Mouse (Mus musculus): ENCODE data around the gene Sbk2. TPM values are rescaled to one million over a fixed set of nuclear protein-coding genes. Genes with fewer than 3 reads are reported as not detected.

Gene Sbk2
- total and polyA plus RNA-seq, 2 experiments from 2014 or later, result 0.31 TPM; not detected in 1

DNA sequence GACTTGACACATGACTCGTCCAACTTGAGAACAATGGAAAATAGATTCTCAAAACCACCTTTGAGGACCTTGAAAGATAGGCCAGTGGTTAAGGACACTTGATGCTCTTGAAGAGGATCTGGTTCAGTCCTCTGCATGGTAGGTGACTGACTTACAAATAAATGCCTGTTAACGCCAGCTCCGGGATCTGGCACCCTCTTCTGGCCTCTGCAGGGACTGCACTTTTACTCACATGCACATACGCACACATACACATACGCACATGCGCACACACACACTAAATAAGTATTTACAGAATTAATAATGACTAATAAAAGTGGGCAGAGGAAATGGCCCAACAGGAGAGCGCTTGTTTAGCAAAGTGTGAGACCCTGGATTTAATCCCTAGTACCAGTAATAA, 12.6 kb upstream of the Sbk2 start:
- H3K4me3 ChIP-seq (ENCODE audit: low read length), result no peak overlapping the region
- no peak overlapping the region for H3K27ac ChIP-seq
- no peak overlapping the region for H3K4me2 ChIP-seq (ENCODE audit: low read depth, low read length)
- no peaks in the 10 kb centered on the region for H3K36me3 ChIP-seq (ENCODE audit: insufficient read depth, low read length)
- no peak for ATAC-seq
- TF ChIP-seq CTCF (IDR thresholded peaks at IDR 0.05; ENCODE audit: low read depth), result peak; percentile 14; the same call in 1 of the 2 replicates
- H3K9ac ChIP-seq (replicated peaks; ENCODE audit: low read length), result no peak overlapping the region
- no peaks in the 10 kb centered on the region for H3K27me3 ChIP-seq (ENCODE audit: insufficient read depth, low read length)
- no peak for DNase-seq (ENCODE audit: low spot score)
- H3K9me3 ChIP-seq (ENCODE audit: low read length), result no peaks in the 10 kb centered on the region
- WGBS, result 94% methylated on average over 7 of the region's 7 CpGs
- H3K4me1 ChIP-seq (ENCODE audit: insufficient read depth, low read length), result no peaks in the 10 kb centered on the region

DNA sequence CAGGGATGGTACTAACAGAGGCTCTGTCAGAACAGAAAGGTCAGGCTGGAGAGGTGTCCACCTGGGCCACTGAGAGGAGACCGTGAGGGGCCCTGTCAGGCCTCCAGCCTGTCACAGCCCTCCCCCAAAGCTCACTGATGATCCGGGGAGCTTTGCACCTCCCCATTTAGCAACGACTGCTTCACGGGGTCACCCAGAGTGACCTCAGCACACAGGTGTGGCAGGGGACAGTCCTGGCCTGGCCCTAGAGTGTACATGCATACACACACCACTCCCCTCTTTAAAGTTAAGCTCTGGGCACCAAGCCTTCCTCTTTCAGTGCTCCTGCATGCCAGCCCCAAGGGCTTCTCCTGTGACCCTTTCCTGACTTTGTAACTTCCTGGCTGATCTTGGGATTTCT, 11.2 kb upstream of the Sbk2 start:
- no peak overlapping the region for H3K9ac ChIP-seq (replicated peaks; ENCODE audit: low read length)
- DNase-seq (ENCODE audit: low spot score) (no peak), ATAC-seq (no peak)
- TF ChIP-seq CTCF (IDR thresholded peaks at IDR 0.05; ENCODE audit: low read depth), result no peak
- no peaks in the 10 kb centered on the region for H3K36me3 ChIP-seq (ENCODE audit: insufficient read depth, low read length)
- H3K4me1 ChIP-seq (ENCODE audit: insufficient read depth, low read length), result no peaks in the 10 kb centered on the region
- no peak overlapping the region for H3K4me2 ChIP-seq (ENCODE audit: low read depth, low read length)
- no peaks in the 10 kb centered on the region for H3K9me3 ChIP-seq (ENCODE audit: low read length)
- H3K27me3 ChIP-seq (ENCODE audit: insufficient read depth, low read length), result no peaks in the 10 kb centered on the region
- 67% methylated on average over 4 of the region's 4 CpGs for WGBS
- H3K4me3 ChIP-seq (ENCODE audit: low read length), result no peak overlapping the region
- H3K27ac ChIP-seq, result no peak overlapping the region

DNA sequence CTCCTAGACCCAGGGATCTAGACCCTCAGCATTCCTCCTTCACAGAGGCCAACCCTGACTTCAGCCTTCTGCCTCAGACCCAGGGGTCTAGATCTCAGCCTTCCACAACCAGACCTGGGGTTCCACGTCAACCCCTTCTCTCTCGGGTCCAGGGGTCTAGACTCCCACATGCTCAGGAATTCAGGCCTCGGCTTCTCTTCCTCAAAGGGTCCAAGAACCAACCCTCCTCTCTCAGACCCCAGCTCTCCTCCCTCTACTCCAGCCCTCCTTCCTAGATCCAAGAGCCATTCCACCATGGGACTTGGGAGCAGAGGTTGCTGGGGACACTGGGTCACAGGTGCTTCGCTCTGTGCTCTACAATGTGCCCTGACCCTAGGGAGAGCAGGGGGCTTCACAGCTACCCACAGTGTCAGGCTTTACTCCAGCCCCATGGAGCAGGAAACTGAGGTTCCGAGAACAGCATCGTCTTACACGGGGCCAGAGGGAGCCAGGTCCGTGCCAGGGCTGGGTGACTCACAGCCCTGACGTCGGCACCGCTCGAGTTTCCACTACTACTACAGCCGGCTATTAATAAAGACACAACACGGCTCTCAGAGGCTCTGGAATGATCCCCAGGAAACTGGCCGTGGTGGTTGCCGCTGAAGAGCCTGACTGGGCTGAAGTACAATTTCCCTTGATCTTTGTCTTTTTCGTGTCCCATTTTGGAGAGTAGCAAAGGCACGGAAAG, 8.3 kb upstream of the Sbk2 start:
- H3K4me3 ChIP-seq (ENCODE audit: low read length), result no peak overlapping the region
- no peak overlapping the region for H3K27ac ChIP-seq
- no peak for DNase-seq (ENCODE audit: low spot score)
- H3K4me1 ChIP-seq (ENCODE audit: insufficient read depth, low read length), result no peaks in the 10 kb centered on the region
- TF ChIP-seq CTCF (IDR thresholded peaks at IDR 0.05; ENCODE audit: low read depth), result no peak
- ATAC-seq, result no peak
- WGBS, result 75% methylated on average over 18 of the region's 18 CpGs
- H3K27me3 ChIP-seq (ENCODE audit: insufficient read depth, low read length), result no peaks in the 10 kb centered on the region
- no peaks in the 10 kb centered on the region for H3K36me3 ChIP-seq (ENCODE audit: insufficient read depth, low read length)
- H3K9me3 ChIP-seq (ENCODE audit: low read length), result no peaks in the 10 kb centered on the region
- no peak overlapping the region for H3K9ac ChIP-seq (replicated peaks; ENCODE audit: low read length)
- H3K4me2 ChIP-seq (ENCODE audit: low read depth, low read length), result no peak overlapping the region

DNA sequence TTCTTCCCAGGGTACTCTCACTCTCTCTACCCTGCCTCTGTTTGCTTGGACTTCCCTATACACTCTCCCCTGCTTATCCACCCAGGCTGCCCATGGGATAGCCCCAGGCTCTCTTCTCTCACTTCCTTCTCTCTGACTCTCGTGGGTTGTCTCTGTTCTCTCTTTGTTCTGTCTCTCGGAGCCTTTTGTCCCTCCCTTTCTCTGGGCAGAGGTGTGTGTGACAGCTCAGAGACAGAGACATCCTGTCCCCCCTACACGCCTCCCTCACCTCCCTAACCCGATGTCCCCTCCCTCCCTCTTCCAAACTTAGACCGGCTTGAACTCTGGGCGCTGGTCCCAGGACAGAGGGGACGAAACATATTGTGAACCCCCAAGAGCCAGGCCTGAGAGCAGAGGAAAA, 7.5 kb upstream of the Sbk2 start:
- no peak overlapping the region for H3K27ac ChIP-seq
- H3K4me1 ChIP-seq (ENCODE audit: insufficient read depth, low read length), result no peaks in the 10 kb centered on the region
- H3K9ac ChIP-seq (replicated peaks; ENCODE audit: low read length), result no peak overlapping the region
- ATAC-seq (no peak), DNase-seq (ENCODE audit: low spot score) (no peak)
- no peaks in the 10 kb centered on the region for H3K9me3 ChIP-seq (ENCODE audit: low read length)
- H3K36me3 ChIP-seq (ENCODE audit: insufficient read depth, low read length), result no peaks in the 10 kb centered on the region
- H3K4me2 ChIP-seq (ENCODE audit: low read depth, low read length), result no peak overlapping the region
- no peaks in the 10 kb centered on the region for H3K27me3 ChIP-seq (ENCODE audit: insufficient read depth, low read length)
- no peak overlapping the region for H3K4me3 ChIP-seq (ENCODE audit: low read length)
- 23% methylated on average over 7 of the region's 7 CpGs for WGBS
- TF ChIP-seq CTCF (IDR thresholded peaks at IDR 0.05; ENCODE audit: low read depth), result no peak

DNA sequence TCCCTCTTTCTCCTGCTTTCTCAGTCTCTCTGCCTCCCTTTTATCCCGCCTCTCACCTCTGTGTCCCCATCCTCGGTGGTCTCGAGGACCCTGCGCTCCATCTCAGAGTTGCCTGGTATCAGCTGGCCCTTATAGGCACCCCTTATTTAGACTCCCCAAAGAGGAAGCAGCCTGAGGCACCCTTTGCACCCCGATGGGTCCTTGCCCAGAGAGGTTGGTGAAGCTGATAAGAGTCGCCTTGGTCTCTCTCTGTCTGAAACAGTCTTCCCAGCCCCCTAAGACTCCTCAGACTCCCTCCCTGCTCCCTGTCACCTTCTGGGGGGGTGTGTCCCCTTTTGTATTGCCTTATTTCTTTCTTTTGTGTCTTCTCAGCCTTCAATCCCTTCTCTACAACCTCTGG, 6.9 kb upstream of the Sbk2 start, which contains the start of gene Sbk3:
TSS of gene Sbk3 (minus strand) at position 101 of the 400 bp plus-strand sequence.
- H3K4me2 ChIP-seq (ENCODE audit: low read depth, low read length), result no peak within 1 kb of the TSS
- no peak within 1 kb of the TSS for H3K4me3 ChIP-seq (ENCODE audit: low read length)
- TF ChIP-seq CTCF (IDR thresholded peaks at IDR 0.05; ENCODE audit: low read depth), result no peak
- 45% methylated on average over 6 of the region's 6 CpGs for WGBS
- H3K9ac ChIP-seq (replicated peaks; ENCODE audit: low read length), result no peak within 1 kb of the TSS
- H3K9me3 ChIP-seq (ENCODE audit: low read length), result no peaks in the 10 kb centered on the region
- H3K4me1 ChIP-seq (ENCODE audit: insufficient read depth, low read length), result no peaks in the 10 kb centered on the region
- H3K27me3 ChIP-seq (ENCODE audit: insufficient read depth, low read length), result no peaks in the 10 kb centered on the region
- H3K36me3 ChIP-seq (ENCODE audit: insufficient read depth, low read length), result no peaks in the 10 kb centered on the region
- H3K27ac ChIP-seq, result no peak within 1 kb of the TSS
- no peak for ATAC-seq
- no peak for DNase-seq (ENCODE audit: low spot score)

DNA sequence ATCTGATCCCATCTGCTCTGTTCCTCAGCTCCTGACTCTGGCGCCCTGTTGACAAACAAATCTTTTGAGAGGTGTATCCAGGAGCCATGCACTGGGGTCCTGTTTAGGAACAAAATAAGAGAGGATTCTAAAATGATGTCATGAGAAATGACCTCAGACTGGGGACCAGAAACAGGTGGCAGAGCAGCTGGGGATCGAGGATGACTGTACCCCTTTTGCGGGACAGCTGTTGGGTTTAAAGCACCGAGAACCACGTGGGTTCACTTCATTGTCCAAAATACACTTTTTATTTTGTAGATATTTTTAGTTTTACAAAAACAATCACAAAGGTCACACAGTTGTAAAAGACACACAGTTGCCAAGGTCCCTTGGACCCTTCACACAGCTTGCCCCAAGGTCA, 782 bp upstream of the Sbk2 start:
- H3K27ac ChIP-seq, result no peak overlapping the region
- ATAC-seq (no peak), DNase-seq (ENCODE audit: low spot score) (no peak)
- no peaks in the 10 kb centered on the region for H3K27me3 ChIP-seq (ENCODE audit: insufficient read depth, low read length)
- WGBS, result 87% methylated on average over 5 of the region's 5 CpGs
- H3K4me3 ChIP-seq (ENCODE audit: low read length), result no peak overlapping the region
- no peaks in the 10 kb centered on the region for H3K4me1 ChIP-seq (ENCODE audit: insufficient read depth, low read length)
- no peak overlapping the region for H3K9ac ChIP-seq (replicated peaks; ENCODE audit: low read length)
- no peaks in the 10 kb centered on the region for H3K36me3 ChIP-seq (ENCODE audit: insufficient read depth, low read length)
- TF ChIP-seq CTCF (IDR thresholded peaks at IDR 0.05; ENCODE audit: low read depth), result no peak
- H3K9me3 ChIP-seq (ENCODE audit: low read length), result no peaks in the 10 kb centered on the region
- no peak overlapping the region for H3K4me2 ChIP-seq (ENCODE audit: low read depth, low read length)

DNA sequence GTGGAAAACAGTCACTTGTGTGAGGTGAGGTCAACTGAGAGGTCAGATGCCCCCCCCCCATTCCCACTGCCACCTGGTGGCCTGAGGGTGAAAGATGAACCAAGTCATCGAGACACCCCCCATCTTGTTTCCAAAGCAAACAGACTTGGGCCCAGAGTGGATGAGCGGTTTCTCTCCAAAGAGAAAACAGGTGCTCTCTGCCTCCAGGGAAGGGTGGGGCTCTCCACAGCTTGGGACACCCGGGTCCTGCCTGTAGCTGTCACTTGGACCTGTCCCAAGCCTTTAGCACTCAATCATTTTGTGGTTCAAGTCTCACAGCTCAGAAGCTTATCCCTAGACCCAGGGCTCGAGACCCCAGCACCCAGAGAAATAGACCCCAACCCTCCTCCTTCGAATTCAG, 679 bp downstream of the Sbk2 start:
- Histone ChIP-seq H3K4me3 (ENCODE audit: low read length) (no peak overlapping the region), H3K9me3 (ENCODE audit: low read length) (no peaks in the 10 kb centered on the region), H3K27ac (no peak overlapping the region), H3K4me1 (ENCODE audit: insufficient read depth, low read length) (no peaks in the 10 kb centered on the region), H3K27me3 (ENCODE audit: insufficient read depth, low read length) (no peaks in the 10 kb centered on the region), H3K9ac (replicated peaks; ENCODE audit: low read length) (no peak overlapping the region), H3K36me3 (ENCODE audit: insufficient read depth, low read length) (no peaks in the 10 kb centered on the region), H3K4me2 (ENCODE audit: low read depth, low read length) (no peak overlapping the region)
- no peak for DNase-seq (ENCODE audit: low spot score)
- 0 out of 2 replicates have a peak, but pooled peaks have one; percentile 6 for TF ChIP-seq CTCF (IDR thresholded peaks at IDR 0.05; ENCODE audit: low read depth)
- no peak for ATAC-seq
- 82% methylated on average over 5 of the region's 5 CpGs for WGBS
